Mouse (Mus musculus) cerebellum, postnatal 36 days (tissue): ENCODE data around the gene 9030025P20Rik.
"Not testable (repeated sequence)": the region's sequence is repeated elsewhere in the genome, so short reads cannot be mapped to it uniquely, and the experiment has no call there.

Source experiments
- DNase-seq, 2 experiments: peaks; one replicate each; pipeline ENCODE4 v3.0.0; 2021 to 2022; ENCODE audit warnings: mixed read lengths in 2 of 2

The 9030025P20Rik gene

DNA sequence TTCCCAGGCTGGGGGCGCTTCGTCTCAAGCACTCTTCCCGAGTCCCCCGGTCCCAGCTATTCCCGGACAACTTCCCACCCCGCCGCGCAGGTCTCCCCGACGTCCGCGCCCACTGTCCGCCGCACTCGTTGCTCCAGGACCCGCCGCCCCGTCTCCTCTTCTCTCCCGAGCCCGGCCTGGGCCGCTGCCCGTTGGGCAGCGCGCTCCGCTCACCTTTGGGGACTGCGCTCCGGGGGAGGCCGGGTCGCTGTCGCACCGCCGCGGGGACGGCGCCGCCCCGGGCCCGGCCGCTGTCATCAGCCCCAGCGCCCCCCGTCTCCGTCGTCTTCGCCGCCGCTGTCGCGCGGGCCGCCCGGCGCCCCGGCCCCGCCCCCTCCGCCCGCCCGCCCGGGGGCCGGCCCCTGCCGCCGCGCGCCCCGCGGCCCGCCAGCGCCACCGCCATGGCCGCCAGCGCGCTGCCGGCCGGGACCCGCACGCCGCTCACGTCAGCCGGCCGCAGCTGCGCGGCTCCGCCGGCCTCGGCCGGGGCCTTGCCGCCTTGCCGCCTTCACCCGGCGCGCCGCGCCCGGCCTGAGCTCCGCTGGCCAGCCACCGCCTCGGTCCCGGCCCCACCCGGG lies 14.4 kb downstream of the 9030025P20Rik start:
- DNase-seq: not testable (repeated sequence)

DNA sequence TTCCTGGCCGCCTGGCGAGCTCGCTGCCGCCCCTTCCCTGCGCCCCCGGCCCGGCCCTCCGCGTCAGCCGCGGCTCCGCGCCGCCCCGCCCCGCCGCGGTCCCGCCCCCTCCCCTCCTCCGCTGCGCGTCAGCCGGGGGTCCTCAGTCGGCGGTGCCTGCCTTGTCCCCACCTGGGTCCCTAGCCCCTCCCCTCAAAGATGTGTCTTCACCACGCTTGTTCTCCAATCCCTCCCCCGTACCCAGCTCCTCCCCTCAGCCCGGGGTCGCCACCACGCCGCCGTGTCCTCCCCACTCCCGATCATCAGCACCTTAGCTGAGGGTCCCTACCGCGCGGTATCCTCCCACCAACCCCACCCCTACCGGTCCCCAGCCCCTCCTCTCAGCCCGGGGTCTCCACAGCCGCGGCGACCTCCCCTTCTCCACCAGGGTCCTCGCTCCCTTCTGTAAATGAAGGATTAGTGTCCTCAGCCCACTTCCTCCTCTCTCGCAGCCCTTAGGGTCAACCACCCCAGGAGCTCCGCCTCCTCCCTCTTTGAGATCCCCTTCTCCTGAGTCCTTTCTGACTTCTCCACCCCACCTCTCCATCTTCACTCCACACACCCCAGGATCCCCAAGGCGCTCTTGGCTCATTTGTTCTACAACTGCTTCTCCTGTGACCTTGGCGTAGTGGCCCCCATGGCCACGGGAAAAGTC lies 15.0 kb downstream of the 9030025P20Rik start:
- DNase-seq: not testable (repeated sequence)

DNA sequence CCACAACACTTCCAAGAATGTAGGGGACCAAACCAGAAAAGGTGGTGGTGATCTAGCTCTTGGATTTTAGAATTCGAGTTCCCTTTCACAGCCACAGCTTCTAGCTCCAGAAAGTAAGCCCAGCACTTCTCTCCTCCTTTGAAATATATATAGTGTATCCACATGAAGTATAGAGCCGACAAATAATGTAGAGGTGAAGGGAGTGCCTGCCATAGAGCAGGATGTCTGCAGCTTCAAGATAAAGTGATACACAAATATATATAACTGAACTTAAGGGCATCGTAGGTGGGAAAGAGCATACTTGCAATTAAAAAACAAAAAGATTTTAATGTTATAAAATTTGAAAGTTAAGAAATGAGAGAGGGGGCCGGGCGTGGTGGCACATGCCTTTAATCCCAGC lies 15.9 kb downstream of the 9030025P20Rik start:
- DNase-seq: not testable (repeated sequence)

DNA sequence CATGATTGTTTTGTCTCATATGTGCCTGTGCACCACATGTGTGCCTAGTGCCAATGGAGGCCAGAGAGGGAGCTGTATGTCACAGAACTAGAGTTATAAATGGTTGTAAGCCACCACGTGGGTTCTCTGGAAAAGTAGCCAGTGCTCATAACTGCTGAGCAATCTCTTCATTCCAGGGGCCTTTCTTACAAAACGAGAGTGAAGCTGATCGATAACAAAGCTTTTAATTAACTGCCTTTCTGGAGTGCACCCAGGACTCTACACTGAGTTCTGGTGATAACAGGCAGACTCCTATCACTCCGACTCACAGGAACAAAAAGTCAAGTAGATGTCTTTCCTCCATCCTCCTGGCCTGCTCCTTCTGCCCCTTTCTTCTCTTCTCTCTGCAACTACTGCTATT lies 21.8 kb downstream of the 9030025P20Rik start:
- not testable (repeated sequence) for DNase-seq

- DNase-seq: not testable (repeated sequence)
Measured at GRCm38 (mm10) chr17:15009088-15009487, 30.8 kb downstream of the 9030025P20Rik start.

GRCm38 (mm10) chr17:15009706-15010413 lies 31.6 kb downstream of the 9030025P20Rik start, which contains the start of gene Gm3435:
Gene Gm3435, plus strand, starts transcription at chr17:15010176.
- not testable (repeated sequence) for DNase-seq

GRCm38 (mm10) chr17:15021503-15022220 lies 43.4 kb downstream of the 9030025P20Rik start:
- peak; percentile 2 to 3 for DNase-seq

DNA sequence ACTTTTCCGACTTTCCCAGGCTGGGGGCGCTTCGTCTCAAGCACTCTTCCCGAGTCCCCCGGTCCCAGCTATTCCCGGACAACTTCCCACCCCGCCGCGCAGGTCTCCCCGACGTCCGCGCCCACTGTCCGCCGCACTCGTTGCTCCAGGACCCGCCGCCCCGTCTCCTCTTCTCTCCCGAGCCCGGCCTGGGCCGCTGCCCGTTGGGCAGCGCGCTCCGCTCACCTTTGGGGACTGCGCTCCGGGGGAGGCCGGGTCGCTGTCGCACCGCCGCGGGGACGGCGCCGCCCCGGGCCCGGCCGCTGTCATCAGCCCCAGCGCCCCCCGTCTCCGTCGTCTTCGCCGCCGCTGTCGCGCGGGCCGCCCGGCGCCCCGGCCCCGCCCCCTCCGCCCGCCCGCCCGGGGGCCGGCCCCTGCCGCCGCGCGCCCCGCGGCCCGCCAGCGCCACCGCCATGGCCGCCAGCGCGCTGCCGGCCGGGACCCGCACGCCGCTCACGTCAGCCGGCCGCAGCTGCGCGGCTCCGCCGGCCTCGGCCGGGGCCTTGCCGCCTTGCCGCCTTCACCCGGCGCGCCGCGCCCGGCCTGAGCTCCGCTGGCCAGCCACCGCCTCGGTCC lies 45.7 kb downstream of the 9030025P20Rik start:
- DNase-seq: not testable (repeated sequence)

DNA sequence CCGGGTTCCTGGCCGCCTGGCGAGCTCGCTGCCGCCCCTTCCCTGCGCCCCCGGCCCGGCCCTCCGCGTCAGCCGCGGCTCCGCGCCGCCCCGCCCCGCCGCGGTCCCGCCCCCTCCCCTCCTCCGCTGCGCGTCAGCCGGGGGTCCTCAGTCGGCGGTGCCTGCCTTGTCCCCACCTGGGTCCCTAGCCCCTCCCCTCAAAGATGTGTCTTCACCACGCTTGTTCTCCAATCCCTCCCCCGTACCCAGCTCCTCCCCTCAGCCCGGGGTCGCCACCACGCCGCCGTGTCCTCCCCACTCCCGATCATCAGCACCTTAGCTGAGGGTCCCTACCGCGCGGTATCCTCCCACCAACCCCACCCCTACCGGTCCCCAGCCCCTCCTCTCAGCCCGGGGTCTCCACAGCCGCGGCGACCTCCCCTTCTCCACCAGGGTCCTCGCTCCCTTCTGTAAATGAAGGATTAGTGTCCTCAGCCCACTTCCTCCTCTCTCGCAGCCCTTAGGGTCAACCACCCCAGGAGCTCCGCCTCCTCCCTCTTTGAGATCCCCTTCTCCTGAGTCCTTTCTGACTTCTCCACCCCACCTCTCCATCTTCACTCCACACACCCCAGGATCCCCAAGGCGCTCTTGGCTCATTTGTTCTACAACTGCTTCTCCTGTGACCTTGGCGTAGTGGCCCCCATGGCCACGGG lies 46.4 kb downstream of the 9030025P20Rik start:
- not testable (repeated sequence) for DNase-seq

- DNase-seq: not testable (repeated sequence)
Measured at GRCm38 (mm10) chr17:15025513-15025912, 47.2 kb downstream of the 9030025P20Rik start.

DNA sequence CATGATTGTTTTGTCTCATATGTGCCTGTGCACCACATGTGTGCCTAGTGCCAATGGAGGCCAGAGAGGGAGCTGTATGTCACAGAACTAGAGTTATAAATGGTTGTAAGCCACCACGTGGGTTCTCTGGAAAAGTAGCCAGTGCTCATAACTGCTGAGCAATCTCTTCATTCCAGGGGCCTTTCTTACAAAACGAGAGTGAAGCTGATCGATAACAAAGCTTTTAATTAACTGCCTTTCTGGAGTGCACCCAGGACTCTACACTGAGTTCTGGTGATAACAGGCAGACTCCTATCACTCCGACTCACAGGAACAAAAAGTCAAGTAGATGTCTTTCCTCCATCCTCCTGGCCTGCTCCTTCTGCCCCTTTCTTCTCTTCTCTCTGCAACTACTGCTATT lies 53.1 kb downstream of the 9030025P20Rik start:
- not testable (repeated sequence) for DNase-seq

- DNase-seq: not testable (repeated sequence)
Measured at GRCm38 (mm10) chr17:15040455-15040854, 62.2 kb downstream of the 9030025P20Rik start.
